Comparison of ENCODE assay signal across 29 mouse cellular contexts in the genomic region with DNA sequence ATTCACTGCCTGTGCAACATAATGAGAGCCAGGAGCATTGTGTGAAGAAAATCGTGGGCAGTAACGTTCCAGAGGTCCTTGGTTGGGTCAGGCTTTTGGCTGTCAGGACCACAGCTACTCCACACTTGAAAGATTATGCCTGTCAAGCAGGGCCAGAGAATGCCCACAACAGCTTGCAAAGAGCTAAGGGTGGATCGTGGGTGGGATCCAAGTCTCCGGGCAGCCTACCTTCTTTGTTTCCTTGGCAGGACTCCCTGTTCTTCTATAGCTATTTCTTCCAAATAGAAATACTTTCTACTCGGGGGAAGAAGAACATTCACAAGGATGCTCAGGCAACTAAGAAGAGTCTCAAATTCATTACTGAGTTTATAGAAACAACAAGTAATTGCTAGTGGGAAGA. TPM values are rescaled to one million over a fixed set of nuclear protein-coding genes. Genes with fewer than 3 reads are reported as not detected.
A peak's percentile ranks its signal among the peaks of the same experiment; 100 is the strongest.
DNase-seq lines count a peak whose midpoint lies in the region; ATAC-seq lines count a peak whose summit lies in the region.
"Had no signal": no experiment of that assay in that cellular context is flagged by ENCODE, and none has a peak within 500 bp of the region (broad histone marks: within the 10 kb centered on the region; RNA-seq: fewer than 3 reads in every experiment).

No protein-coding gene starts in this region.

- no peak overlapping the region for H3K4me3 ChIP-seq in heart, embryonic 11.5 days (ENCODE audit: low read depth, low read length)
- H3K4me3 ChIP-seq: forebrain, embryonic 10.5 days; forebrain, embryonic 13.5 days; heart, adult 2 months; heart, embryonic 10.5 days; hindbrain, embryonic 12.5 days; intestine, embryonic 15.5 days had no signal

- H3K9me3 ChIP-seq in heart, embryonic 11.5 days (replicated peaks; ENCODE audit: control insufficient read depth, low read length) = no peaks in the 10 kb centered on the region
- H3K9me3 ChIP-seq: forebrain, embryonic 10.5 days; forebrain, embryonic 13.5 days; G1E; heart, embryonic 10.5 days; hindbrain, embryonic 12.5 days; intestine, embryonic 15.5 days had no signal

- no peaks in the 10 kb centered on the region for H3K36me3 ChIP-seq in heart, embryonic 11.5 days (ENCODE audit: control insufficient read depth, insufficient read depth, low read length)
- H3K36me3 ChIP-seq: hindbrain, embryonic 12.5 days; intestine, embryonic 15.5 days had no signal

- no peak overlapping the region for H3K9ac ChIP-seq in heart, embryonic 11.5 days (ENCODE audit: low read depth, low read length)
- H3K9ac ChIP-seq: forebrain, embryonic 13.5 days; hindbrain, embryonic 12.5 days; intestine, embryonic 15.5 days had no signal

- H3K4me2 ChIP-seq in heart, embryonic 11.5 days = no peak overlapping the region
- H3K4me2 ChIP-seq: forebrain, embryonic 13.5 days; hindbrain, embryonic 12.5 days; intestine, embryonic 15.5 days had no signal

- ATAC-seq in heart, embryonic 11.5 days (replicated peaks; ENCODE audit: insufficient number of reproducible peaks, low FRiP score, low TSS enrichment) = no peak
- no peak for ATAC-seq in cerebellum, adult (ENCODE audit: insufficient number of reproducible peaks, low FRiP score, low TSS enrichment)

- no peaks in the 10 kb centered on the region for H3K27me3 ChIP-seq in heart, embryonic 11.5 days (ENCODE audit: control insufficient read depth, insufficient read depth, low read length)
- H3K27me3 ChIP-seq: CH12.LX; forebrain, embryonic 13.5 days; hindbrain, embryonic 12.5 days; intestine, embryonic 15.5 days; Patski had no signal

- DNase-seq in heart, adult 11 months = peak; percentile 80
- DNase-seq in left cerebral cortex, postnatal 14 days (ENCODE audit: low spot score in 2 of 2) = peak; percentile 13 to 14
- no peak for DNase-seq in left cerebral cortex, postnatal 10 days (ENCODE audit: extremely low spot score in 1 of 2, low spot score in 2 of 2)
- DNase-seq in testis, postnatal 14 days (ENCODE audit: low spot score) = peak; percentile 54
- DNase-seq in testis, postnatal 10 days (ENCODE audit: low spot score) = no peak
- DNase-seq: gastrocnemius, postnatal 25 days; heart, adult 2 months had no signal

- WGBS in heart, embryonic 11.5 days (ENCODE audit: insufficient replicate concordance) = 87% methylated on average over 5 of the region's 5 CpGs

- intact Hi-C loops in left cerebral cortex, postnatal 14 days (cut with DNase I) = loop anchor here (1.0 to 10.0 kb wide), 5 partner anchors 76 to 482 kb away; no protein-coding TSS in a partner anchor
- intact Hi-C loops in left cerebral cortex, postnatal 10 days (cut with DNase I) = loop anchor here (2.0 to 10.0 kb wide), 3 partner anchors 70 to 262 kb away; no protein-coding TSS in a partner anchor

- H3K4me1 ChIP-seq in heart, embryonic 11.5 days (ENCODE audit: control insufficient read depth, insufficient read depth, low read length) = no peaks in the 10 kb centered on the region
- H3K4me1 ChIP-seq: forebrain, embryonic 10.5 days; forebrain, embryonic 13.5 days; heart, embryonic 10.5 days; hindbrain, embryonic 12.5 days; intestine, embryonic 15.5 days had no signal

- H3K27ac ChIP-seq in heart, embryonic 11.5 days (ENCODE audit: low read depth, low read length) = no peak overlapping the region
- H3K27ac ChIP-seq: forebrain, embryonic 10.5 days; forebrain, embryonic 13.5 days; heart, adult 2 months; heart, embryonic 10.5 days; hindbrain, embryonic 12.5 days; intestine, embryonic 15.5 days had no signal

RNA-seq across cellular contexts. Expression of a gene that starts 30.4 kb away (rescaled TPM):
- 36.5 and 37.5 TPM in 2 replicates for polyA plus RNA-seq in heart, embryonic 11.5 days (2014; fragmentation: Nextera tagmentation; extraction: Ambion mirVana)
- 1 to 10 TPM in 1 of 2 experiments, under 1 TPM in 1; 0.61 to 1.3 TPM for total RNA-seq in left cerebral cortex, postnatal 14 days (2021)
- total RNA-seq in left cerebral cortex, postnatal 10 days (2021) = 1 to 10 TPM; 1.6 to 2.0 TPM

RNA-seq across cellular contexts. Expression of a gene that starts 30.5 kb away (rescaled TPM):
- 41.7 and 47.0 TPM in 2 replicates for polyA plus RNA-seq in heart, embryonic 11.5 days (2014; fragmentation: Nextera tagmentation; extraction: Ambion mirVana)
- total RNA-seq in left cerebral cortex, postnatal 14 days (2021) = 10 to 100 TPM; 80.4 to 83.4 TPM
- 10 to 100 TPM; 84.8 to 92.0 TPM for total RNA-seq in left cerebral cortex, postnatal 10 days (2021)

RNA-seq across cellular contexts. Expression of a gene that starts 56.5 kb away (rescaled TPM):
- polyA plus RNA-seq in heart, embryonic 11.5 days (2014; fragmentation: Nextera tagmentation; extraction: Ambion mirVana) = not detected in 2 replicates
- not detected for total RNA-seq in left cerebral cortex, postnatal 14 days (2021)
- not detected for total RNA-seq in left cerebral cortex, postnatal 10 days (2021)
- total RNA-seq: adrenal gland, adult 18-20 months; adrenal gland, postnatal 10 days; adrenal gland, postnatal 36 days; CH12.LX; G1E; gastrocnemius, adult 8-10 months; gastrocnemius, postnatal 25 days; heart, adult 2 months; heart, postnatal 25 days; hematopoietic stem cell, adult 5-6 weeks had no signal
- polyA plus RNA-seq: embryonic facial prominence, embryonic 11.5 days; embryonic facial prominence, embryonic 14.5 days; forebrain, embryonic 10.5 days; forebrain, embryonic 13.5 days; forebrain, embryonic 16.5 days; frontal cortex, adult 2 months; G1E; heart, adult 2 months; heart, embryonic 10.5 days; heart, embryonic 14.5 days; heart, postnatal 0 days; hindbrain, embryonic 12.5 days; intestine, embryonic 15.5 days; Patski had no signal

RNA-seq across cellular contexts. Expression of a gene that starts 59.7 kb away (rescaled TPM):
- polyA plus RNA-seq in heart, embryonic 11.5 days (2014; fragmentation: Nextera tagmentation; extraction: Ambion mirVana) = 2.3 and 2.4 TPM in 2 replicates
- total RNA-seq in left cerebral cortex, postnatal 14 days (2021) = 1 to 10 TPM; 3.7 to 4.9 TPM
- total RNA-seq in left cerebral cortex, postnatal 10 days (2021) = 1 to 10 TPM; 6.5 to 6.6 TPM
- total RNA-seq: CH12.LX; hematopoietic stem cell, adult 5-6 weeks had no signal
- polyA plus RNA-seq: G1E had no signal

Comparison
In these comparisons a context has a peak if more than half of its experiments do, and no peak if none do; other contexts are left out.
1. DNase-seq: peak in heart, adult 11 months (single experiment), left cerebral cortex, postnatal 14 days (2 of 2) and testis, postnatal 14 days (single experiment); none in left cerebral cortex, postnatal 10 days (0 of 2) and testis, postnatal 10 days (single experiment).